Mouse (Mus musculus): Measurements from ENCODE around the gene Scml4. TPM values are rescaled to one million over a fixed set of nuclear protein-coding genes. Genes with fewer than 3 reads are reported as not detected.

Gene Scml4
- total RNA-seq, 1 experiment, result 0.22 TPM

DNA sequence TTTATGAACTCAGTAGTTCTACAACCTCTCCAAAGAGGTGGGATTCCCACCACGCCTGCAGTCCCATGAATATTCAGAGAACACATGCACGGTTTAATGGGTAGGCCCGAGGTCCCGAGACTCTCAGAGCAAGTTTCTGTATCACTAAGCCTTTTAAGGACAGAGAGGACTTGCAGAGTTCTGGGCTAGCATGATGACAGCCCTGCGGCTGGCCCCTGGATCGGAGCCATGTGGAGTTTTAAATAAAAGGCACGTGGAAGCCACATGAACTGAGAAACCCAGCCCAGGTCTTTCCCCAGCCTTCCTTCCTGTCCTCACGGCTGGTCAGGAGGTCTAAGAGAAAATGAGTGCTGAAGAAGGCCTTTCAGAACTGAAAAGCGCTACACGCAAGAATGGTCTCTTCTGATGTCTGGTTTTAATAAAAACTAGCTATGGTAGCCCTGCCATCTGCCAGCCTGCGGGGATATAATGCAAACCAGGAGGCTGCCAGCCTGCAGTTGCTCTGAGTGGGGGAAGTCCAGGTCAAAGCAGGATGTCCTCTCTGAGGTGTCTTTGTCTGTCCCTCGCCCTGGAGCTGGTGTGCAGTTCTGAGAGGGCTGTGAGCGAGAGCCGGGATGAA lies 72.8 kb downstream of the Scml4 start:
- no peak for TF ChIP-seq ZNF384 (IDR thresholded peaks at IDR 0.05; ENCODE audit: low read depth, low read length)
- no peak for TF ChIP-seq MAFK (IDR thresholded peaks at IDR 0.05; ENCODE audit: insufficient read depth, low read depth, low read length)
- no peak for TF ChIP-seq CHD2 (IDR thresholded peaks at IDR 0.05; ENCODE audit: low read depth, low read length)
- no peak for TF ChIP-seq ZC3H11A (IDR thresholded peaks at IDR 0.05; ENCODE audit: borderline replicate concordance, low read depth, low read length)
- no peak for TF ChIP-seq HCFC1 (IDR thresholded peaks at IDR 0.05; ENCODE audit: borderline replicate concordance, insufficient read depth, low read length)
- in situ Hi-C loops (cut with MboI; ENCODE audit: low sequenced_read_pairs in 2 of 2, unreplicated experiment in 2 of 2), result no loop called here
- H3K4me3 ChIP-seq (ENCODE audit: insufficient read depth in 1 of 2, low read depth in 1 of 2, low read length in 2 of 2, poor library complexity in 1 of 2, severe bottlenecking in 1 of 2), result no peak overlapping the region
- no peak for DNase-seq (ENCODE audit: low read depth, low spot score)
- H3K4me1 ChIP-seq (ENCODE audit: control insufficient read depth in 2 of 2, insufficient read depth in 2 of 2, low read length in 2 of 2, poor library complexity in 1 of 2), result no peaks in the 10 kb centered on the region
- H3K36me3 ChIP-seq (ENCODE audit: control insufficient read depth, insufficient read depth, low read length, poor library complexity, severe bottlenecking), result no peaks in the 10 kb centered on the region
- H3K27ac ChIP-seq (ENCODE audit: insufficient read depth, low read depth, low read length, poor library complexity, severe bottlenecking), result no peak overlapping the region
- H3K9me3 ChIP-seq (ENCODE audit: control insufficient read depth, insufficient read depth, low read depth, low read length), result no peaks in the 10 kb centered on the region
- H3K9ac ChIP-seq (ENCODE audit: insufficient read depth, low read depth, low read length, poor library complexity, severe bottlenecking), result no peak overlapping the region

DNA sequence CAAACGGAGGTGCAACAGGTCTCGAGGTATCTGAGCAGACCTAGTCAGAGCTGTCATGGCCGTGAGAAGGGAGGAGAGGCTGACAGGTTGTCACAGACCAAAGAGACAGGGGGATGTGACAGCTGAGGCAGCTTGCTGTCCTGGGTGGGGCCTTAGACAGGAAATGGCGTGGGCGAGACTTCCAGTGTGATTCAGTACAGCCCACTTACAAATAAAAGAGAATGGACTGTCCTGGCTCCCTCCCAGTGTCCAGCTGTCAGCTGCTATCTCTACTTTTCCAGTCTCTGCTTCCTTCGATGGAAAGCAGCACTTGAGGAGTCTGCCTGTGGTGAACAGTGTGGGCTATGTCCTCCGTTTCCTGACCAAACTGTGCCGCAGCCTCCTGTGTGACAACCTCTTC lies 74.5 kb downstream of the Scml4 start:
- Histone ChIP-seq H3K9me3 (ENCODE audit: control insufficient read depth, insufficient read depth, low read depth, low read length) (no peaks in the 10 kb centered on the region), H3K4me1 (ENCODE audit: control insufficient read depth in 2 of 2, insufficient read depth in 2 of 2, low read length in 2 of 2, poor library complexity in 1 of 2) (0 out of 4 replicates have a peak, but pooled peaks cover 0 to 3% of the 10 kb centered on the region in 2 experiments), H3K9ac (ENCODE audit: insufficient read depth, low read depth, low read length, poor library complexity, severe bottlenecking) (no peak overlapping the region), H3K27ac (ENCODE audit: insufficient read depth, low read depth, low read length, poor library complexity, severe bottlenecking) (no peak overlapping the region), H3K36me3 (ENCODE audit: control insufficient read depth, insufficient read depth, low read length, poor library complexity, severe bottlenecking) (no peaks in the 10 kb centered on the region), H3K4me3 (ENCODE audit: insufficient read depth in 1 of 2, low read depth in 1 of 2, low read length in 2 of 2, poor library complexity in 1 of 2, severe bottlenecking in 1 of 2) (no peak overlapping the region)
- DNase-seq (ENCODE audit: low read depth, low spot score), result no peak
- in situ Hi-C loops (cut with MboI; ENCODE audit: low sequenced_read_pairs in 2 of 2, unreplicated experiment in 2 of 2), result no loop called here
- no peak for TF ChIP-seq HCFC1 (IDR thresholded peaks at IDR 0.05; ENCODE audit: borderline replicate concordance, insufficient read depth, low read length)
- no peak for TF ChIP-seq MAFK (IDR thresholded peaks at IDR 0.05; ENCODE audit: insufficient read depth, low read depth, low read length)
- no peak for TF ChIP-seq ZC3H11A (IDR thresholded peaks at IDR 0.05; ENCODE audit: borderline replicate concordance, low read depth, low read length)
- TF ChIP-seq CHD2 (IDR thresholded peaks at IDR 0.05; ENCODE audit: low read depth, low read length), result no peak
- no peak for TF ChIP-seq ZNF384 (IDR thresholded peaks at IDR 0.05; ENCODE audit: low read depth, low read length)

DNA sequence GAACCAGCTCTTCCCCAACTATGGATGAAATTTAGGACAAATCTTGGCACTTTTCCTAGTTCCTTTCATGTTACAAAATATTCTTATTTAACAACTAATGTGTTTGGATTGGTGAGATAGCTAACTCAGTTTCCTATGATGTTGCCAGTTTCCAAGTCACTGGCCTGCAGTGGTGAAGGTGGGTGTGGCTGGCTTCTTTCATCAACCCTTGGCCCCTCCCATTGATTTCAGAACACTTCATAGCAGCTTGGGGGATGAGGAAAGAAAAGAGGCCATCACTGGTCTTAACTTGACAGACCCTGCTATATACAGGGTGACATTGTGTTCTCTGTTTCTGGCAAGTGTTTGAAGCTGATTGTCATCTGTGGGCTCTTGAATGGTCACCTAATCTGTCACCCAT lies 76.0 kb downstream of the Scml4 start:
- Histone ChIP-seq H3K9ac (ENCODE audit: insufficient read depth, low read depth, low read length, poor library complexity, severe bottlenecking) (no peak overlapping the region), H3K9me3 (ENCODE audit: control insufficient read depth, insufficient read depth, low read depth, low read length) (no peaks in the 10 kb centered on the region), H3K4me1 (ENCODE audit: control insufficient read depth in 2 of 2, insufficient read depth in 2 of 2, low read length in 2 of 2, poor library complexity in 1 of 2) (peaks cover 0 to 5% of the 10 kb centered on the region in 2 experiments; a peak in 1 of 4 replicates), H3K4me3 (ENCODE audit: insufficient read depth in 1 of 2, low read depth in 1 of 2, low read length in 2 of 2, poor library complexity in 1 of 2, severe bottlenecking in 1 of 2) (no peak overlapping the region), H3K27ac (ENCODE audit: insufficient read depth, low read depth, low read length, poor library complexity, severe bottlenecking) (no peak overlapping the region), H3K36me3 (ENCODE audit: control insufficient read depth, insufficient read depth, low read length, poor library complexity, severe bottlenecking) (no peaks in the 10 kb centered on the region)
- in situ Hi-C loops (cut with MboI; ENCODE audit: low sequenced_read_pairs in 2 of 2, unreplicated experiment in 2 of 2), result no loop called here
- DNase-seq (ENCODE audit: low read depth, low spot score), result no peak
- TF ChIP-seq ZC3H11A (IDR thresholded peaks at IDR 0.05; ENCODE audit: borderline replicate concordance, low read depth, low read length) (no peak), CHD2 (IDR thresholded peaks at IDR 0.05; ENCODE audit: low read depth, low read length) (no peak), ZNF384 (IDR thresholded peaks at IDR 0.05; ENCODE audit: low read depth, low read length) (no peak), MAFK (IDR thresholded peaks at IDR 0.05; ENCODE audit: insufficient read depth, low read depth, low read length) (no peak), HCFC1 (IDR thresholded peaks at IDR 0.05; ENCODE audit: borderline replicate concordance, insufficient read depth, low read length) (no peak)

DNA sequence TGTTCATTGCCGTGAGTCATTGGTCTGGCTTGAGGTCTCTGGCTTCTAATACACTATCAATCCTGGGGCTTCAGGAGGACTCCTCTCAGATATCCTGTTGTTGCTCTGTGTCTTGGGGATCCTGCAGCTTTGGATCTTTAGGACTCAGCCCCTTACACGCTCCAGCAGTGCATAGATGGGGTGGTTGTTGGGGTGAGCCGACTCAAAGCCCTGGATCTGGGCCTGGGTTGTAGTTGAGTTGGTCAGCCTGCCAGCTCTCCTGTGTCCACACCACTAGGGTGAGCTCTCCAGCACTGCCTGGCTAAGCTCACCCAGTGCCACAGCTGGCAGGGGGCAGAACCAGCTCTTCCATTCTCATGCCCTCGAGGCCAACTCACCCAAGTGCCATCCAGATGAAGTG lies 78.2 kb downstream of the Scml4 start:
- H3K27ac ChIP-seq (ENCODE audit: insufficient read depth, low read depth, low read length, poor library complexity, severe bottlenecking), result no peak overlapping the region
- TF ChIP-seq ZNF384 (IDR thresholded peaks at IDR 0.05; ENCODE audit: low read depth, low read length) (no peak), ZC3H11A (IDR thresholded peaks at IDR 0.05; ENCODE audit: borderline replicate concordance, low read depth, low read length) (no peak), MAFK (IDR thresholded peaks at IDR 0.05; ENCODE audit: insufficient read depth, low read depth, low read length) (no peak), CHD2 (IDR thresholded peaks at IDR 0.05; ENCODE audit: low read depth, low read length) (no peak)
- H3K4me3 ChIP-seq (ENCODE audit: insufficient read depth in 1 of 2, low read depth in 1 of 2, low read length in 2 of 2, poor library complexity in 1 of 2, severe bottlenecking in 1 of 2), result no peak overlapping the region
- no peaks in the 10 kb centered on the region for H3K36me3 ChIP-seq (ENCODE audit: control insufficient read depth, insufficient read depth, low read length, poor library complexity, severe bottlenecking)
- in situ Hi-C loops (cut with MboI; ENCODE audit: low sequenced_read_pairs in 2 of 2, unreplicated experiment in 2 of 2), result no loop called here
- no peaks in the 10 kb centered on the region for H3K9me3 ChIP-seq (ENCODE audit: control insufficient read depth, insufficient read depth, low read depth, low read length)
- H3K4me1 ChIP-seq (ENCODE audit: control insufficient read depth in 2 of 2, insufficient read depth in 2 of 2, low read length in 2 of 2, poor library complexity in 1 of 2), result peaks cover 0 to 5% of the 10 kb centered on the region in 2 experiments; a peak in 1 of 4 replicates
- no peak overlapping the region for H3K9ac ChIP-seq (ENCODE audit: insufficient read depth, low read depth, low read length, poor library complexity, severe bottlenecking)
- no peak for DNase-seq (ENCODE audit: low read depth, low spot score)
